Mouse (Mus musculus): ENCODE results near the gene Gm3854.

Gene Gm3854

DNA sequence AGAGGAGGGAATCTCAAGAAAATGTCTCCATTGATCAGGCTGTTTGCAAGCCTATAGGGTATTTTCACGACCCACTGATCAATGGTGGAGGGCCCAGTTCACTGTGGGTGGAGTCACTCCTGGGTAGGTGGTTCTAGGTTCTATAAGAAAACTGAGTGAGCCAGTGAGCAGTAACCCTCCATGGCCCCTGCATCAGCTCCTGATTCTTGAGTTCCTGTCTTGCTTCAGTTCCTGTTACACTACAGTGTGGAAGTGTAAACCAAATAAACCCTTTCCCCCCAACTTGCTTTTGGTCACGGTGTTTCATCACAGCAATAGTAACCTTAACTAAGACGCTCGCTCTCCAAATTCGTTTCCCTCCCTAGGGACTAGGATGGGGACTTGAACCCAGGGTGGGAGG is 45.4 kb downstream of the Gm3854 start:
- no peak for DNase-seq

DNA sequence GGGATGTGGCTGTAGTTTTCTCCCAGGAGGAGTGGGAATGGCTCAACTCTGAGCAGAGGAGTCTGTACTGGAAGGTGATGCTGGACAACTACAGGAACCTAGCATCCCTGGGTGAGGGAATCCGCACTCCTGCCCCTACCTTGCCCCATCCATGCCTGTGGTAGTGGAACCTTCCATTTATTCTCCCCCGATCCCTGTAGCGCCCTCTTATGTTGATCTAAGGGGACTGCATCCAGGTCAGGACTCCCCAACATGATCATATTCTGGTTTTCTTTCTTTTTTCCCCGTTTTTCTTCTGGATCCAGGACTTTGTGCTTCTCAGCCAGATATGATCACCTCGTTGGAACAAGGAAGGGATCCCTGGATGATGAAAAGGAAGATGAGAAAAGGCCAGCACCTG is 45.9 kb downstream of the Gm3854 start:
- DNase-seq = no peak

DNA sequence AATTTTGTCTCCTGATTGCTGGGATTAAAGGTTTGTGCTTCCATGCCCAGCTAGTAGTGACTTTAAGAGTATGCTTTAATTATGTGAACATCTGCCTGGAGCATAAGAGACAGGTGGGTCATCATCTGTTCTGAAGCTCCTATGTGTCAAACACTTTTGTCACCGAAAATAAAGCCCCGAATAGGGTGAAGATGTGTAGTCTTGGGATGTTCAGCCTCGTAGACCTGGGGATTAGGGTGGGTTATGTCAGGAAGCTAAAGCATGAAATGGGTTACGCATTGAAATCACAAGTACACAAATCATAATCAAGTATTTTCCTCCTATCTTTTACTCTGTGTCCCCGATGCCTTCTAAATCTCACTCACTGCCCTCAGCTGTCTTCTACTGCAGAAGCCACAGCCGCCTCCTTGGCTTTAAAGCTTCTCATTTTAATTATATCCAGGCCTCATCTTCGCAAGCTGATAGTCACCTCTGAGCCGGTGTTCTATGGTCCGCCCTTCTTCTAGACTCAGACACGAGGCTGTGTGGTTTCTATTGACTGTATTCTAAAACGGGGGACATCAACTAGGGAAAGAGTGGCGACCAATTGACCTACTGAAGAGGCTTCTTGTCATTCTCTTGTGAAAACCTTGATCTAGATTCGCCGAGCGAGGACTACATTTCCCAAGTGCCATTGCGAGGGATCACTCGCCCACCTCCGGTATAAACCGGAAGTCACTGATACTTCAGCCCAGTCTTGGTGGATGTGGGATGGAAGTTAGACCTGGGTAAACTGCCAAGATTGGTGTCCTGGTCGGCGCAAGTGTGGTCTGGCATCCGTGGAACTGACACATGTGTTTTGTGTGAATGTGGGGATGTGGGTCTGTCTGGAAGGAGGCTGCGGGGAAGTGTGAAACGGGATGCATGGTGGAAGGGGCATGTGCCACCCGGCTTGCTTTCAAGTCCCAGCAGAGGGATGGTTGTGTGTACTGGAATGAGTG is 54.7 kb downstream of the Gm3854 start, which contains the start of gene Smim17:
Gene Smim17 (plus strand): TSS at position 720 of the 980 bp plus-strand sequence.
- DNase-seq = peak; percentile 42

Data from kidney, adult 18-20 months (tissue).